Mouse (Mus musculus) forebrain, embryonic 13.5 days (tissue): ENCODE results near the gene Hsd17b11. TPM values are rescaled to one million over a fixed set of nuclear protein-coding genes. Genes with fewer than 3 reads are reported as not detected.
A peak's percentile ranks its signal among the peaks of the same experiment; 100 is the strongest.

ENCODE experiments used
- ATAC-seq: fragments of 200-750 bp; cut with Nextera tagmentation; 2 replicates; pipeline ENCODE4 v1.8.0; 2017
- H3K27ac ChIP-seq: fragments of 300-500 bp; sonication (generic); 2 replicates; pipeline ENCODE4 v1.5.1; 2015; ENCODE audit warnings: inconsistent platforms, mild to moderate bottlenecking, moderate library complexity
- H3K27me3 ChIP-seq: fragments of 300-500 bp; sonication (generic); 2 replicates; pipeline ENCODE4 v1.6.1; 2015; ENCODE audit warnings: mild to moderate bottlenecking, inconsistent platforms
- H3K36me3 ChIP-seq: fragments of 300-500 bp; sonication (generic); 2 replicates; pipeline ENCODE4 v1.6.1; 2015; ENCODE audit warnings: mild to moderate bottlenecking, inconsistent platforms; ENCODE audit not compliant: poor library complexity, severe bottlenecking
- H3K4me1 ChIP-seq: fragments of 300-500 bp; sonication (generic); 2 replicates; pipeline ENCODE4 v1.6.1; 2015; ENCODE audit warnings: inconsistent platforms
- H3K4me2 ChIP-seq: fragments of 300-500 bp; sonication (generic); 2 replicates; pipeline ENCODE4 v1.6.1; 2015; ENCODE audit warnings: inconsistent platforms, mild to moderate bottlenecking, moderate library complexity
- H3K4me3 ChIP-seq: fragments of 300-500 bp; sonication (generic); 2 replicates; pipeline ENCODE4 v1.5.1; 2015; ENCODE audit warnings: mild to moderate bottlenecking, inconsistent platforms
- H3K9ac ChIP-seq: fragments of 300-500 bp; sonication (generic); 2 replicates; pipeline ENCODE4 v1.6.1; 2015; ENCODE audit warnings: mild to moderate bottlenecking, inconsistent platforms
- H3K9me3 ChIP-seq: fragments of 300-500 bp; sonication (generic); replicated peaks from 2 replicates; pipeline ENCODE4 v1.6.1; 2016; ENCODE audit warnings: inconsistent platforms
- WGBS: fragments of 180-500 bp; shearing (Covaris S2); methylation state at CpG from one replicate; pipeline ENCODE4 v1.1.7; 2015; 5-methylcytosine and 5-hydroxymethylcytosine counted together
- polyA plus RNA-seq: library from polyadenylated mRNA; unstranded; fragments of >200 nt; fragmentation: Nextera tagmentation; extraction: Ambion mirVana; gene quantifications from 2 replicates; pipeline ENCODE4 v1.2.1, GENCODE M21; 2015

The Hsd17b11 gene
- polyA plus RNA-seq, 1 experiment from 2014 or later, result 1.1 TPM

- H3K36me3 ChIP-seq, result no peaks in the 10 kb centered on the region
- ATAC-seq, result 0 out of 2 replicates have a peak, but pooled peaks have one; percentile 70
- H3K9ac ChIP-seq, result no peak overlapping the region
- H3K4me3 ChIP-seq, result no peak overlapping the region
- H3K4me2 ChIP-seq, result no peak overlapping the region
- H3K9me3 ChIP-seq, result no peaks in the 10 kb centered on the region
- no peaks in the 10 kb centered on the region for H3K27me3 ChIP-seq
- H3K4me1 ChIP-seq, result peaks cover 11% of the 10 kb centered on the region
- H3K27ac ChIP-seq, result no peak overlapping the region
- WGBS, result 7% methylated on average over 5 of the region's 5 CpGs
These were observed 22.0 kb downstream of the Hsd17b11 start for GRCm38 (mm10) chr5:103999738-104000137.

- Histone ChIP-seq H3K9ac (no peak overlapping the region), H3K36me3 (no peaks in the 10 kb centered on the region), H3K4me3 (no peak overlapping the region), H3K9me3 (no peaks in the 10 kb centered on the region), H3K27me3 (no peaks in the 10 kb centered on the region), H3K4me1 (peaks cover 11% of the 10 kb centered on the region), H3K4me2 (no peak overlapping the region), H3K27ac (no peak overlapping the region)
- ATAC-seq, result no peak
- 66% methylated on average over 5 of the region's 5 CpGs for WGBS
These were observed 23.0 kb downstream of the Hsd17b11 start for GRCm38 (mm10) chr5:103998739-103999138.

- 58% methylated on average over 3 of the region's 3 CpGs for WGBS
- no peaks in the 10 kb centered on the region for H3K9me3 ChIP-seq
- no peak for ATAC-seq
- H3K27ac ChIP-seq, result no peak overlapping the region
- H3K27me3 ChIP-seq, result no peaks in the 10 kb centered on the region
- H3K36me3 ChIP-seq, result no peaks in the 10 kb centered on the region
- no peak overlapping the region for H3K4me2 ChIP-seq
- no peak overlapping the region for H3K9ac ChIP-seq
- no peak overlapping the region for H3K4me3 ChIP-seq
- H3K4me1 ChIP-seq, result no peaks in the 10 kb centered on the region
These were observed 26.5 kb downstream of the Hsd17b11 start for GRCm38 (mm10) chr5:103995181-103995580.

- 86% methylated on average over 4 of the region's 4 CpGs for WGBS
- Histone ChIP-seq H3K9me3 (no peaks in the 10 kb centered on the region), H3K4me3 (no peak overlapping the region), H3K4me1 (no peaks in the 10 kb centered on the region), H3K36me3 (no peaks in the 10 kb centered on the region), H3K4me2 (no peak overlapping the region), H3K27me3 (no peaks in the 10 kb centered on the region), H3K27ac (no peak overlapping the region), H3K9ac (no peak overlapping the region)
- ATAC-seq, result no peak
These were observed 27.1 kb downstream of the Hsd17b11 start for GRCm38 (mm10) chr5:103994669-103995068.

GRCm38 (mm10) chr5:103993601-103994000 lies 28.1 kb downstream of the Hsd17b11 start:
- H3K36me3 ChIP-seq, result no peaks in the 10 kb centered on the region
- WGBS, result 83% methylated on average over 1 of the region's 1 CpGs
- H3K9me3 ChIP-seq, result no peaks in the 10 kb centered on the region

GRCm38 (mm10) chr5:103992831-103993230 lies 28.9 kb downstream of the Hsd17b11 start:
- no peaks in the 10 kb centered on the region for H3K27me3 ChIP-seq
- whole genome bisulfite sequencing, result 88% methylated on average over 9 of the region's 9 CpGs
- no peak overlapping the region for H3K4me2 ChIP-seq
- H3K4me3 ChIP-seq, result no peak overlapping the region
- H3K4me1 ChIP-seq, result no peaks in the 10 kb centered on the region
- H3K9ac ChIP-seq, result no peak overlapping the region
- H3K36me3 ChIP-seq, result no peaks in the 10 kb centered on the region
- no peaks in the 10 kb centered on the region for H3K9me3 ChIP-seq
- H3K27ac ChIP-seq, result no peak overlapping the region
- no peak for ATAC-seq

More at GRCm38 (mm10) chr5:103993601-103994000, 28.1 kb downstream of the Hsd17b11 start:
- Histone ChIP-seq H3K27me3 (no peaks in the 10 kb centered on the region), H3K4me3 (no peak overlapping the region), H3K27ac (no peak overlapping the region), H3K4me2 (no peak overlapping the region), H3K9ac (no peak overlapping the region), H3K4me1 (no peaks in the 10 kb centered on the region)
- ATAC-seq, result no peak

GRCm38 (mm10) chr5:103980705-103981560 lies 40.8 kb downstream of the Hsd17b11 start:
- no peaks in the 10 kb centered on the region for H3K36me3 ChIP-seq
- no peaks in the 10 kb centered on the region for H3K27me3 ChIP-seq
- no peak overlapping the region for H3K9ac ChIP-seq
- ATAC-seq, result no peak
- H3K4me3 ChIP-seq, result no peak overlapping the region
- 93% methylated on average over 9 of the region's 9 CpGs for WGBS
- no peak overlapping the region for H3K27ac ChIP-seq
- no peaks in the 10 kb centered on the region for H3K9me3 ChIP-seq
- H3K4me2 ChIP-seq, result no peak overlapping the region
- H3K4me1 ChIP-seq, result no peaks in the 10 kb centered on the region

- no peak overlapping the region for H3K9ac ChIP-seq
- H3K4me1 ChIP-seq, result no peaks in the 10 kb centered on the region
- no peaks in the 10 kb centered on the region for H3K36me3 ChIP-seq
- no peaks in the 10 kb centered on the region for H3K9me3 ChIP-seq
- WGBS, result 91% methylated on average over 7 of the region's 7 CpGs
- no peak overlapping the region for H3K4me3 ChIP-seq
- H3K4me2 ChIP-seq, result no peak overlapping the region
- no peaks in the 10 kb centered on the region for H3K27me3 ChIP-seq
- ATAC-seq, result no peak
- H3K27ac ChIP-seq, result no peak overlapping the region
These were observed 43.7 kb downstream of the Hsd17b11 start for GRCm38 (mm10) chr5:103977907-103978570.

GRCm38 (mm10) chr5:103977297-103977696 lies 44.4 kb downstream of the Hsd17b11 start, which contains the start of gene Hsd17b13:
Gene Hsd17b13, minus strand, starts transcription at chr5:103977410.
- no peak within 1 kb of the TSS for H3K9ac ChIP-seq
- no peaks in the 10 kb centered on the region for H3K27me3 ChIP-seq
- H3K36me3 ChIP-seq, result no peaks in the 10 kb centered on the region
- ATAC-seq, result no peak
- no peaks in the 10 kb centered on the region for H3K9me3 ChIP-seq
- 86% methylated on average over 4 of the region's 4 CpGs for WGBS
- no peak within 1 kb of the TSS for H3K27ac ChIP-seq
- no peaks in the 10 kb centered on the region for H3K4me1 ChIP-seq
- H3K4me3 ChIP-seq, result no peak within 1 kb of the TSS
- H3K4me2 ChIP-seq, result no peak within 1 kb of the TSS

- Histone ChIP-seq H3K4me2 (no peak overlapping the region), H3K36me3 (no peaks in the 10 kb centered on the region), H3K4me3 (no peak overlapping the region), H3K9me3 (no peaks in the 10 kb centered on the region), H3K27ac (no peak overlapping the region), H3K27me3 (no peaks in the 10 kb centered on the region), H3K9ac (no peak overlapping the region), H3K4me1 (no peaks in the 10 kb centered on the region)
- 90% methylated on average over 7 of the region's 7 CpGs for WGBS
- no peak for ATAC-seq
These were observed 46.0 kb downstream of the Hsd17b11 start for GRCm38 (mm10) chr5:103975736-103976135.

GRCm38 (mm10) chr5:103972801-103973200 lies 48.9 kb downstream of the Hsd17b11 start:
- Histone ChIP-seq H3K36me3 (no peaks in the 10 kb centered on the region), H3K9me3 (no peaks in the 10 kb centered on the region), H3K27ac (no peak overlapping the region), H3K4me2 (no peak overlapping the region), H3K27me3 (no peaks in the 10 kb centered on the region), H3K4me3 (no peak overlapping the region), H3K4me1 (no peaks in the 10 kb centered on the region), H3K9ac (no peak overlapping the region)
- no peak for ATAC-seq
- 79% methylated on average over 13 of the region's 13 CpGs for WGBS

- H3K27ac ChIP-seq, result no peak overlapping the region
- no peaks in the 10 kb centered on the region for H3K4me1 ChIP-seq
- no peak overlapping the region for H3K4me3 ChIP-seq
- 65% methylated on average over 19 of the region's 19 CpGs for WGBS
- H3K36me3 ChIP-seq, result no peaks in the 10 kb centered on the region
- no peak overlapping the region for H3K4me2 ChIP-seq
- no peaks in the 10 kb centered on the region for H3K9me3 ChIP-seq
- no peaks in the 10 kb centered on the region for H3K27me3 ChIP-seq
- no peak for ATAC-seq
- no peak overlapping the region for H3K9ac ChIP-seq
These were observed 49.3 kb downstream of the Hsd17b11 start for GRCm38 (mm10) chr5:103972379-103972778.
